Mouse (Mus musculus): ENCODE data around the gene Otop2. TPM values are rescaled to one million over a fixed set of nuclear protein-coding genes. Genes with fewer than 3 reads are reported as not detected.

Otop2 gene
- polyA plus RNA-seq, 2 experiments, result not detected

DNA sequence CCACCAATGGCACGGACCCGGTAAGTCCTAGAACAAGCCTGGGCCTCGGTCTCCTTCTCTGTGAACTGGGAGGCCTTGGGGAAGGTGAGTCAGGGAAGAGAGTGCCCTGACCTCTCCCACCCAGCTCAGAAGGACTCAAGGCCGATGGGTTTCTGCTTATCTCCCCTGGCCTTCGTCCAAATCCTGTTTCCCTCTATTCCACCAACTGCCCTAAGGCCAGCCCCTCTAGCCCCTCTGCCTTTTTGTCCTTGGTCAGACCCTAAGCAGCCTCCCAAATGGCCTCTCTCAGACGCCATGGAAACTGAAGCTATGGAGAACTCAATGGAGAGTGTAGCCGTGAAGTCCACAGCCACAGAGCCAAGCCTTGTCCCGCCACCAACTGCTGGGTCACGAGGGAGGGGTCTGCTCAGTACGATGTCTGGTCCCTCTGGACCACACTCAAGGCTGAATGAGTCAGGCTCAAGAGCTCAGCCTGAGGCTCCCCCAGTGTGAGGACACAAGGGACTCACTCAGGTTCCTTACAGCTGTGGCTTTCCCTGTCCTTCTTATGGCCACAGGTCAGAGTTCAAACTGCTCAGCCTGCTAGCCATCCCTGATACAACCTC, 34.0 kb upstream of the Otop2 start:
- H3K36me3 ChIP-seq (replicated peaks; ENCODE audit: control insufficient read depth, insufficient read depth, low read depth), result no peaks in the 10 kb centered on the region
- H3K4me2 ChIP-seq (ENCODE audit: low read depth), result no peak overlapping the region
- 52% methylated on average over 10 of the region's 10 CpGs for WGBS (ENCODE audit: insufficient replicate concordance)
- TF ChIP-seq EP300 (IDR thresholded peaks at IDR 0.05; ENCODE audit: low read depth) (no peak), CTCF (IDR thresholded peaks at IDR 0.05; ENCODE audit: low read depth) (no peak)
- H3K4me3 ChIP-seq (ENCODE audit: insufficient read depth in 1 of 2, low read depth in 2 of 2, low read length in 2 of 2), result no peak overlapping the region
- H3K27me3 ChIP-seq (ENCODE audit: control insufficient read depth, insufficient read depth, low read length), result no peaks in the 10 kb centered on the region
- H3K9me3 ChIP-seq (ENCODE audit: control insufficient read depth, low read length), result no peaks in the 10 kb centered on the region
- no peak for DNase-seq (ENCODE audit: low read depth in 3 of 3, low spot score in 3 of 3)
- H3K4me1 ChIP-seq (replicated peaks; ENCODE audit: control insufficient read depth in 2 of 2, insufficient read depth in 2 of 2, low read length in 1 of 2), result peaks cover 4 to 19% of the 10 kb centered on the region in 2 experiments
- no peak overlapping the region for H3K9ac ChIP-seq (replicated peaks)
- no peak overlapping the region for H3K27ac ChIP-seq
- ATAC-seq (ENCODE audit: insufficient read depth), result no peak

DNA sequence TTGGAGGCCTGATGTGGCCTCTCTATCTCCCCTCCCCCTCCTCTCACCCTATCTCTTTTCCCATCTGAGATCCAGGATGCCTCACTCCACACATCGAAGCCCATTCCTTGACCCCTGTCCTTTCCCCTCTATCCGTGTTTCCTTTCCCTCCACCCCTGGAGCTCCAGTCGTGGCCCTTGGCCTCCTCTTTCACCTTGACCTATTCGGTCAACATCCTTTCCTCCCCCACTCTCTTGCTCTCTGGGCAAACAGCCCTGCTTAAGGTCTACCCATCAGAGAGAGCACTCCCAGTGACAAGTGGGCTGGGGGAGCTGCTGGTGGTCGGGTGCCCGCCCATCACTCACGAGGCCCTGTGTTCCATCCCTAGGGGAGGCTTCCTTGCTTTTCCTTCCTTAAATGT, 33.2 kb upstream of the Otop2 start:
- H3K27ac ChIP-seq, result no peak overlapping the region
- no peak for ATAC-seq (ENCODE audit: insufficient read depth)
- H3K9me3 ChIP-seq (ENCODE audit: control insufficient read depth, low read length), result no peaks in the 10 kb centered on the region
- H3K4me3 ChIP-seq (ENCODE audit: insufficient read depth in 1 of 2, low read depth in 2 of 2, low read length in 2 of 2), result no peak overlapping the region
- no peak for DNase-seq (ENCODE audit: low read depth in 3 of 3, low spot score in 3 of 3)
- peaks cover 6 to 22% of the 10 kb centered on the region in 2 experiments for H3K4me1 ChIP-seq (replicated peaks; ENCODE audit: control insufficient read depth in 2 of 2, insufficient read depth in 2 of 2, low read length in 1 of 2)
- TF ChIP-seq CTCF (IDR thresholded peaks at IDR 0.05; ENCODE audit: low read depth) (no peak), EP300 (IDR thresholded peaks at IDR 0.05; ENCODE audit: low read depth) (no peak)
- H3K4me2 ChIP-seq (ENCODE audit: low read depth), result no peak overlapping the region
- WGBS (ENCODE audit: insufficient replicate concordance), result 45% methylated on average over 7 of the region's 7 CpGs
- no peaks in the 10 kb centered on the region for H3K36me3 ChIP-seq (replicated peaks; ENCODE audit: control insufficient read depth, insufficient read depth, low read depth)
- H3K27me3 ChIP-seq (ENCODE audit: control insufficient read depth, insufficient read depth, low read length), result no peaks in the 10 kb centered on the region
- no peak overlapping the region for H3K9ac ChIP-seq (replicated peaks)

DNA sequence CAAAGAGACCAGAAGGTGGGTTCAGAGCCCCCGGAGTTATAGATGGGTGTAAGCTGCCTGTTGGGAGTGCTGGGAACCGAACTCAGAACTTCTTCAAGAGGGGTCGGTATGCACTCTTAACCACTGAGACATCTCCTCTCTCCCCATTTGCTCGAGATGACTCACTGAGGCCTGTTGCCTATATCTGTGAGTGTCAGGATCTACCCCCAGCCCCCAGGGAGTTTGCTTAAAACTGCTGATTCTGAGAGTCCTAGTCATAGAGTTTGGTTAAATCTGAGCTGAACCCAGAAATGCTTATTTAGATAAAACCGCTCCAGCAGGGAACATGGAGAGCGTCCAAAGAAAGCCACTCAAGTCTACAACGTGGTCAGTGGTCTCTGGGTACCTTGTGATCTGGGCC, 32.8 kb upstream of the Otop2 start:
- H3K4me2 ChIP-seq (ENCODE audit: low read depth), result no peak overlapping the region
- WGBS (ENCODE audit: insufficient replicate concordance), result 66% methylated on average over 7 of the region's 7 CpGs

GRCm38 (mm10) chr11:115274771-115275170, 32.2 kb upstream of the Otop2 start:
- no peak overlapping the region for H3K9ac ChIP-seq (replicated peaks)
- no peaks in the 10 kb centered on the region for H3K36me3 ChIP-seq (replicated peaks; ENCODE audit: control insufficient read depth, insufficient read depth, low read depth)
- no peaks in the 10 kb centered on the region for H3K27me3 ChIP-seq (ENCODE audit: control insufficient read depth, insufficient read depth, low read length)
- ATAC-seq (ENCODE audit: insufficient read depth) (no peak), DNase-seq (ENCODE audit: low read depth in 3 of 3, low spot score in 3 of 3) (no peak)
- H3K4me3 ChIP-seq (ENCODE audit: insufficient read depth in 1 of 2, low read depth in 2 of 2, low read length in 2 of 2), result no peak overlapping the region
- H3K9me3 ChIP-seq (ENCODE audit: control insufficient read depth, low read length), result no peaks in the 10 kb centered on the region
- peaks cover 8 to 27% of the 10 kb centered on the region in 2 experiments for H3K4me1 ChIP-seq (replicated peaks; ENCODE audit: control insufficient read depth in 2 of 2, insufficient read depth in 2 of 2, low read length in 1 of 2)
- TF ChIP-seq EP300 (IDR thresholded peaks at IDR 0.05; ENCODE audit: low read depth) (no peak), CTCF (IDR thresholded peaks at IDR 0.05; ENCODE audit: low read depth) (no peak)
- H3K4me2 ChIP-seq (ENCODE audit: low read depth), result no peak overlapping the region
- 72% methylated on average over 6 of the region's 6 CpGs for WGBS (ENCODE audit: insufficient replicate concordance)
- no peak overlapping the region for H3K27ac ChIP-seq

More for the DNA sequence above, 32.8 kb upstream of the Otop2 start:
- no peak overlapping the region for H3K4me3 ChIP-seq (ENCODE audit: insufficient read depth in 1 of 2, low read depth in 2 of 2, low read length in 2 of 2)
- H3K9ac ChIP-seq (replicated peaks), result no peak overlapping the region
- peaks cover 6 to 23% of the 10 kb centered on the region in 2 experiments for H3K4me1 ChIP-seq (replicated peaks; ENCODE audit: control insufficient read depth in 2 of 2, insufficient read depth in 2 of 2, low read length in 1 of 2)
- no peak for TF ChIP-seq EP300 (IDR thresholded peaks at IDR 0.05; ENCODE audit: low read depth)
- TF ChIP-seq CTCF (IDR thresholded peaks at IDR 0.05; ENCODE audit: low read depth), result no peak
- DNase-seq (ENCODE audit: low read depth in 3 of 3, low spot score in 3 of 3) (no peak), ATAC-seq (ENCODE audit: insufficient read depth) (no peak)
- H3K27ac ChIP-seq, result no peak overlapping the region
- no peaks in the 10 kb centered on the region for H3K9me3 ChIP-seq (ENCODE audit: control insufficient read depth, low read length)
- H3K27me3 ChIP-seq (ENCODE audit: control insufficient read depth, insufficient read depth, low read length), result no peaks in the 10 kb centered on the region
- H3K36me3 ChIP-seq (replicated peaks; ENCODE audit: control insufficient read depth, insufficient read depth, low read depth), result no peaks in the 10 kb centered on the region

DNA sequence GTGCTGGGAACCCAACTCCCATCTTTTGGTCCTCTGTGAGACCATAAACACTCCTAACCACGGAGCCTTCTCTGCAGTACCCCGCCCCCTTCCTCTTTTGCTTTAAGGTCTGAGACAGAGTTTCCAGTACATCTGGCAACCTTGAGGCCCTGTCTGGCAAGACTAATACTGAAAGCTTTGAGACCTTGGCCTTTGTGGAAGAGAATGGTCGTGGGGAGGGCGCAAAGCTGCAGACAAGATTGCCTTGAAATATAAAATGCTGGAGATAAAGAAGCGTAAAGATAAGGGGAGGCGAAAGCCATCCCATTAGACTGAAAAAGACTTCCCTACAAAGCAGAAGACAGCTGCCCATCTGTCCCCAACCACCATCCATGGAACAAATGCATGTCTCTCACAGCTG, 31.5 kb upstream of the Otop2 start:
- WGBS (ENCODE audit: insufficient replicate concordance), result 31% methylated on average over 6 of the region's 6 CpGs
- TF ChIP-seq CTCF (IDR thresholded peaks at IDR 0.05; ENCODE audit: low read depth), result no peak
- no peak for TF ChIP-seq EP300 (IDR thresholded peaks at IDR 0.05; ENCODE audit: low read depth)
- no peaks in the 10 kb centered on the region for H3K27me3 ChIP-seq (ENCODE audit: control insufficient read depth, insufficient read depth, low read length)
- ATAC-seq (ENCODE audit: insufficient read depth) (no peak), DNase-seq (ENCODE audit: low read depth in 3 of 3, low spot score in 3 of 3) (no peak)
- peaks cover 8 to 30% of the 10 kb centered on the region in 2 experiments for H3K4me1 ChIP-seq (replicated peaks; ENCODE audit: control insufficient read depth in 2 of 2, insufficient read depth in 2 of 2, low read length in 1 of 2)
- H3K27ac ChIP-seq, result no peak overlapping the region
- H3K9ac ChIP-seq (replicated peaks), result no peak overlapping the region
- H3K36me3 ChIP-seq (replicated peaks; ENCODE audit: control insufficient read depth, insufficient read depth, low read depth), result no peaks in the 10 kb centered on the region
- no peaks in the 10 kb centered on the region for H3K9me3 ChIP-seq (ENCODE audit: control insufficient read depth, low read length)
- H3K4me2 ChIP-seq (ENCODE audit: low read depth), result peak overlapping the region; percentile 99
- peak overlapping the region in 1 of 2 experiments; percentile 3; a peak in 1 of 4 replicates for H3K4me3 ChIP-seq (ENCODE audit: insufficient read depth in 1 of 2, low read depth in 2 of 2, low read length in 2 of 2)
